Comparison of ENCODE assay signal across 20 mouse cellular contexts in the genomic region with DNA sequence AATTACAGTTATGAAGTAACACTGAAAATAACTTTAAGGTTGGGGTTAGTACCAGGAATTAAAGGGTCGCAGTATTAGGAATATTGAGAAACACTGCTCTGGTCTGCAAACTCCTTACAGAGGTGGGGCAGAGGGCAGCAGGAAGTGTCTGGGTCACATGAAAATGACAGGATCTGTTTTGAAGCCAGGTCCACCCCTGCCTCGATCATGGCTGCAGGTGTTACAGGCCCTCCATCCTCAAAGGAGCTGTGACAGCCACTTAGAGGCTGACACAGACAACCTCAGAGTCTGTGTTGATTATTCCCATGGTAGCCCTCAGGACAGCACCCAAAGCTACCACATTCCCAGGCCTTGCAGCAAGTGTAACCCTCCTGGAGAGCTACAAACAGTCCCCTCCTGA. TPM values are rescaled to one million over a fixed set of nuclear protein-coding genes. Genes with fewer than 3 reads are reported as not detected.
"Had no signal": no experiment of that assay in that cellular context is flagged by ENCODE, and none has a peak within 500 bp of the region (broad histone marks: within the 10 kb centered on the region; RNA-seq: fewer than 3 reads in every experiment).

No protein-coding gene starts in this region.

- H3K36me3 ChIP-seq: neural tube, embryonic 13.5 days; neural tube, embryonic 15.5 days; stomach, embryonic 15.5 days had no signal

- H3K4me3 ChIP-seq: neural tube, embryonic 13.5 days; neural tube, embryonic 15.5 days; stomach, embryonic 15.5 days had no signal

- H3K4me2 ChIP-seq: neural tube, embryonic 13.5 days; neural tube, embryonic 15.5 days; stomach, embryonic 15.5 days had no signal

- DNase-seq: retina, postnatal 1 day; right cerebral cortex, adult 18-20 months; right cerebral cortex, postnatal 14 days; right cerebral cortex, postnatal 25 days; right cerebral cortex, postnatal 4 days; spleen, adult 18-20 months; thymus, adult 18-20 months; thymus, adult 2 months; thymus, postnatal 14 days; thymus, postnatal 25 days; thymus, postnatal 36 days; thymus, postnatal 4 days had no signal

- H3K27ac ChIP-seq: neural tube, embryonic 13.5 days; neural tube, embryonic 15.5 days; stomach, embryonic 15.5 days; stomach, postnatal 0 days had no signal

- H3K9ac ChIP-seq: neural tube, embryonic 13.5 days; neural tube, embryonic 15.5 days; stomach, embryonic 15.5 days had no signal

- H3K4me1 ChIP-seq: neural tube, embryonic 13.5 days; neural tube, embryonic 15.5 days; stomach, embryonic 15.5 days had no signal

- H3K9me3 ChIP-seq: neural tube, embryonic 13.5 days; neural tube, embryonic 15.5 days; stomach, embryonic 15.5 days had no signal

RNA-seq across cellular contexts. Expression of a gene that starts 16.9 kb away (rescaled TPM):
- polyA plus RNA-seq: neural tube, embryonic 14.5 days; spleen, adult 2 months; stomach, postnatal 0 days; testis, adult 2 months had no signal

RNA-seq across cellular contexts. Expression of a gene that starts 38.8 kb away (rescaled TPM):
- total RNA-seq: neutrophil, adult 5-6 weeks had no signal
